Mouse (Mus musculus): Measurements from ENCODE around the gene Tecta. TPM values are rescaled to one million over a fixed set of nuclear protein-coding genes. Genes with fewer than 3 reads are reported as not detected.
A peak's percentile ranks its signal among the peaks of the same experiment; 100 is the strongest.

Tecta gene
- total RNA-seq, 1 experiment: 0.09 TPM

DNA sequence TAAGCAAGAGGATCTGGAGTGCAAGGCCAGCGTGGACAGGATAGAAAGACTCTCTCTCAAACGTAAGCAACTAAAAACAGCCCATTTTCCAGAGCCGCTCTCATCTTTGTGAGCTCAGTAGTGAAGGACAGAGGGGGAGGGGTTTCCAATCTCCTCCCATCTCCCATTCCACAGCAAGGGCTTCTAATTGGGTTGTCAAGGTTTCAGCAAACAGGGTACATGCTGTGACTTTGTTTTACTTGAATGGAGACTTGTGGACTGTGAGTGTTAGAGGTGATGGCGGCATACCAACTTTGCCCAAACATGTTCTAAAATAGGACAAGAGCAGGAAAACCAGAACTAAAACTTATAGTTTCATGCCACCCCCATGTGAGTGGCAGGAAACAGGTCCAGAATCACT is 39.7 kb upstream of the Tecta start:
- H3K4me1 ChIP-seq (ENCODE audit: control insufficient read depth in 2 of 2, insufficient read depth in 2 of 2, low read length in 2 of 2, poor library complexity in 1 of 2): peaks cover 0 to 16% of the 10 kb centered on the region in 2 experiments; a peak in 2 of 4 replicates
- H3K27ac ChIP-seq (ENCODE audit: insufficient read depth, low read depth, low read length, poor library complexity, severe bottlenecking): peak overlapping the region; percentile 75
- in situ Hi-C loops (cut with MboI; ENCODE audit: low sequenced_read_pairs in 2 of 2, unreplicated experiment in 2 of 2): no loop called here
- TF ChIP-seq HCFC1 (IDR thresholded peaks at IDR 0.05; ENCODE audit: borderline replicate concordance, insufficient read depth, low read length): no peak
- no peak for TF ChIP-seq CHD2 (IDR thresholded peaks at IDR 0.05; ENCODE audit: low read depth, low read length)
- no peak for TF ChIP-seq ZC3H11A (IDR thresholded peaks at IDR 0.05; ENCODE audit: borderline replicate concordance, low read depth, low read length)
- no peak for TF ChIP-seq MAFK (IDR thresholded peaks at IDR 0.05; ENCODE audit: insufficient read depth, low read depth, low read length)
- no peak for TF ChIP-seq ZNF384 (IDR thresholded peaks at IDR 0.05; ENCODE audit: low read depth, low read length)
- H3K9ac ChIP-seq (ENCODE audit: insufficient read depth, low read depth, low read length, poor library complexity, severe bottlenecking): peak overlapping the region; percentile 46; the same call in 1 of the 2 replicates
- DNase-seq (ENCODE audit: low read depth, low spot score): peak; percentile 69
- H3K9me3 ChIP-seq (ENCODE audit: control insufficient read depth, insufficient read depth, low read depth, low read length): no peaks in the 10 kb centered on the region
- H3K4me3 ChIP-seq (ENCODE audit: insufficient read depth in 1 of 2, low read depth in 1 of 2, low read length in 2 of 2, poor library complexity in 1 of 2, severe bottlenecking in 1 of 2): no peak overlapping the region
- H3K36me3 ChIP-seq (ENCODE audit: control insufficient read depth, insufficient read depth, low read length, poor library complexity, severe bottlenecking): peaks cover 33% of the 10 kb centered on the region

- H3K36me3 ChIP-seq (ENCODE audit: control insufficient read depth, insufficient read depth, low read length, poor library complexity, severe bottlenecking): peaks cover 19% of the 10 kb centered on the region
- TF ChIP-seq CHD2 (IDR thresholded peaks at IDR 0.05; ENCODE audit: low read depth, low read length) (no peak), MAFK (IDR thresholded peaks at IDR 0.05; ENCODE audit: insufficient read depth, low read depth, low read length) (no peak), ZC3H11A (IDR thresholded peaks at IDR 0.05; ENCODE audit: borderline replicate concordance, low read depth, low read length) (no peak), HCFC1 (IDR thresholded peaks at IDR 0.05; ENCODE audit: borderline replicate concordance, insufficient read depth, low read length) (no peak), ZNF384 (IDR thresholded peaks at IDR 0.05; ENCODE audit: low read depth, low read length) (no peak)
- no peak overlapping the region for H3K27ac ChIP-seq (ENCODE audit: insufficient read depth, low read depth, low read length, poor library complexity, severe bottlenecking)
- H3K9me3 ChIP-seq (ENCODE audit: control insufficient read depth, insufficient read depth, low read depth, low read length): no peaks in the 10 kb centered on the region
- DNase-seq (ENCODE audit: low read depth, low spot score): no peak
- in situ Hi-C loops (cut with MboI; ENCODE audit: low sequenced_read_pairs in 2 of 2, unreplicated experiment in 2 of 2): no loop called here
- peaks cover 0 to 2% of the 10 kb centered on the region in 2 experiments; a peak in 1 of 4 replicates for H3K4me1 ChIP-seq (ENCODE audit: control insufficient read depth in 2 of 2, insufficient read depth in 2 of 2, low read length in 2 of 2, poor library complexity in 1 of 2)
- H3K9ac ChIP-seq (ENCODE audit: insufficient read depth, low read depth, low read length, poor library complexity, severe bottlenecking): no peak overlapping the region
- H3K4me3 ChIP-seq (ENCODE audit: insufficient read depth in 1 of 2, low read depth in 1 of 2, low read length in 2 of 2, poor library complexity in 1 of 2, severe bottlenecking in 1 of 2): no peak overlapping the region
Measured at GRCm38 (mm10) chr9:42432155-42432554, 32.4 kb upstream of the Tecta start.

DNA sequence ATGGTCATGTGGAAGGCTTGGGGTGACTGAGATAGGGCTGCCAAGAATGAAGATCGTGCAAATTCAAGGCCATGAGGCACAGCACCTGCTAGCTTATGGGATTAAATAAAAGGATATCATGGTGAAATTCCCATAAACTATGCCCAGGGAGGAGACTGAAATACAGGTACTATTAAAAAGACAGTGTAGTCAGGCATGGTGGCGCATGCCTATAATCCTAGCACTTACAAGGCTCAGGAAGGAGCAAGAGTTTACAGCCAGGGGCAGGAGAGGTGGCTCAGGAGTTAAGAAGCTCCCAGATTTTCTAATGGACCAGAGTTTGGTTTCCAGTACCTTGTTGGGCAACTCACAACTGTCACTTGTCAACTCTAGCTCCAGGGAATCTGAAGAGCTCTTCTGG is 31.9 kb upstream of the Tecta start:
- no peak for DNase-seq (ENCODE audit: low read depth, low spot score)
- Histone ChIP-seq H3K4me3 (ENCODE audit: insufficient read depth in 1 of 2, low read depth in 1 of 2, low read length in 2 of 2, poor library complexity in 1 of 2, severe bottlenecking in 1 of 2) (no peak overlapping the region), H3K4me1 (ENCODE audit: control insufficient read depth in 2 of 2, insufficient read depth in 2 of 2, low read length in 2 of 2, poor library complexity in 1 of 2) (peaks cover 0 to 2% of the 10 kb centered on the region in 2 experiments; a peak in 1 of 4 replicates), H3K36me3 (ENCODE audit: control insufficient read depth, insufficient read depth, low read length, poor library complexity, severe bottlenecking) (peaks cover 15% of the 10 kb centered on the region), H3K27ac (ENCODE audit: insufficient read depth, low read depth, low read length, poor library complexity, severe bottlenecking) (no peak overlapping the region), H3K9me3 (ENCODE audit: control insufficient read depth, insufficient read depth, low read depth, low read length) (no peaks in the 10 kb centered on the region), H3K9ac (ENCODE audit: insufficient read depth, low read depth, low read length, poor library complexity, severe bottlenecking) (no peak overlapping the region)
- TF ChIP-seq HCFC1 (IDR thresholded peaks at IDR 0.05; ENCODE audit: borderline replicate concordance, insufficient read depth, low read length) (no peak), ZNF384 (IDR thresholded peaks at IDR 0.05; ENCODE audit: low read depth, low read length) (no peak), MAFK (IDR thresholded peaks at IDR 0.05; ENCODE audit: insufficient read depth, low read depth, low read length) (no peak), CHD2 (IDR thresholded peaks at IDR 0.05; ENCODE audit: low read depth, low read length) (no peak), ZC3H11A (IDR thresholded peaks at IDR 0.05; ENCODE audit: borderline replicate concordance, low read depth, low read length) (no peak)
- in situ Hi-C loops (cut with MboI; ENCODE audit: low sequenced_read_pairs in 2 of 2, unreplicated experiment in 2 of 2): no loop called here

DNA sequence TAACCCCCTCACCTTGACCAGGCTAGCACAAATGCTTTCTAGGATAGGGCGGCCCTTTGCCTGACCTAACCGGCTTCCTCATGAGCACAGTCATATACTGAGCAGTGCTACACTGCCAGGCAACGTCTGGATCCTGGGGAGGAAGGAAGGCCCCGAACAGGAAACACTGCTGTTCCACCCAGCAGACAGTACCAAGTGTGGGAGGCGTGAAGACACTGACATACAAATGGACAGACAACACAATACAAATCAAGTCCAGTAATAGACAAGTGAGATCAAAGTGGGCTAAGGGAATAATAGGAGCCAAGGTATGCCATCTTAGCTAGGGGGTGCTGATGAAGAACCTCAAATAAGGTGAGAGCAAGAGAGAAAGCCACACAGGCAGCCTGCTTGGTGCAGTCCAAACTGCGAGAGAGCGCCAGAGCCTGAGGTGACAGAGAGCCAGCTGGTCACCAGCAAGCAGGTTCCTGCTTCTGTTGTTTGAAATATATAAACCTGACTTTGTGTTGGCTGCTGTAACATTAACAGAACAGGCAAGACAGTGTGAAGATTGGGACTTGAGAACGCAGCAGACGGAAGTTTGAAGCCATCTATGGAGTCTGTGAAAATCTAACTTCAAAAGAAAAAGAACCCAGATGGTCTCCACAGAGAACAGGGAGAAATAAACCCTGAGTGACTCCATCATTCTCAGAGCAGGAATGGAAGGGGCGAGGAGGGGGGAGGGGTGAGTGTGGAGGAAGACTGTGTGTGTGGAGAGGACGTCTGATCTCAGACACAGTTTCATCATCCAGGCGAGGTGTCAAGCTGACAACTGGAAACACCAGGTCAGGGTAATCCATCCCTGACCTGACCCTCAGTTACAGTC is 28.6 kb upstream of the Tecta start:
- no peak overlapping the region for H3K27ac ChIP-seq (ENCODE audit: insufficient read depth, low read depth, low read length, poor library complexity, severe bottlenecking)
- in situ Hi-C loops (cut with MboI; ENCODE audit: low sequenced_read_pairs in 2 of 2, unreplicated experiment in 2 of 2): no loop called here
- H3K4me3 ChIP-seq (ENCODE audit: insufficient read depth in 1 of 2, low read depth in 1 of 2, low read length in 2 of 2, poor library complexity in 1 of 2, severe bottlenecking in 1 of 2): no peak overlapping the region
- no peak overlapping the region for H3K9ac ChIP-seq (ENCODE audit: insufficient read depth, low read depth, low read length, poor library complexity, severe bottlenecking)
- H3K9me3 ChIP-seq (ENCODE audit: control insufficient read depth, insufficient read depth, low read depth, low read length): no peaks in the 10 kb centered on the region
- no peak for TF ChIP-seq CHD2 (IDR thresholded peaks at IDR 0.05; ENCODE audit: low read depth, low read length)
- TF ChIP-seq ZC3H11A (IDR thresholded peaks at IDR 0.05; ENCODE audit: borderline replicate concordance, low read depth, low read length): no peak
- no peak for TF ChIP-seq HCFC1 (IDR thresholded peaks at IDR 0.05; ENCODE audit: borderline replicate concordance, insufficient read depth, low read length)
- TF ChIP-seq MAFK (IDR thresholded peaks at IDR 0.05; ENCODE audit: insufficient read depth, low read depth, low read length): no peak
- no peak for TF ChIP-seq ZNF384 (IDR thresholded peaks at IDR 0.05; ENCODE audit: low read depth, low read length)
- peaks cover 12% of the 10 kb centered on the region; the same call in 1 of the 2 replicates for H3K36me3 ChIP-seq (ENCODE audit: control insufficient read depth, insufficient read depth, low read length, poor library complexity, severe bottlenecking)
- 0 out of 4 replicates have a peak, but pooled peaks cover 0 to 2% of the 10 kb centered on the region in 2 experiments for H3K4me1 ChIP-seq (ENCODE audit: control insufficient read depth in 2 of 2, insufficient read depth in 2 of 2, low read length in 2 of 2, poor library complexity in 1 of 2)
- DNase-seq (ENCODE audit: low read depth, low spot score): no peak
